Mouse (Mus musculus) retina, adult 2 months (tissue): ENCODE measurements at regions not wholly inside any gene's neighbourhood (a gene's known extent, or its start where the extent isn't known, plus 50 kb on each side); places are given as distances from the start of the nearest gene placed in this dataset.
"Not testable (repeated sequence)": the region's sequence is repeated elsewhere in the genome, so short reads cannot be mapped to it uniquely, and the experiment has no call there.

Source experiments
- DNase-seq: peaks from one replicate; pipeline ENCODE4 v3.0.0-alpha.2; 2012; ENCODE audit warnings: low read depth, low spot score

DNA sequence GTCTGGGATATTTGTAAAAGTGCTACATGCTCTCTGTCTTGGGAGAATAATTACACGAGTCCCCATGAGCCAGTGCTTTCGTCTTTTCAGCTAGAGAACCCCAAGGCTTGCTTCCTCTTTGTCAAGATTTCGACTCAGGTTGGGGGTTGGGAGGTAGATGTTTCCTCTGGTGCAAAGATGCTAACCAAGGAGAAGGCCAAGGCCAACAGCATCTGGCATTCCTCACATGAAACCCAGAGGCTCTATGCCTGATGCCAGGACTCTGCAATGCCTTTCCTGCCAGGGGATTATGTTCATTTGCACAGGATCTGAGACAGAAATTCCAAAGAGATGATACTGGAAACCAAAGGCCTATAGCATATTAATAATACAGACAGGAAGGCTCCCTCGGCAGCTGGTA lies 198.2 kb upstream of the Six2 start:
- DNase-seq, result no peak

DNA sequence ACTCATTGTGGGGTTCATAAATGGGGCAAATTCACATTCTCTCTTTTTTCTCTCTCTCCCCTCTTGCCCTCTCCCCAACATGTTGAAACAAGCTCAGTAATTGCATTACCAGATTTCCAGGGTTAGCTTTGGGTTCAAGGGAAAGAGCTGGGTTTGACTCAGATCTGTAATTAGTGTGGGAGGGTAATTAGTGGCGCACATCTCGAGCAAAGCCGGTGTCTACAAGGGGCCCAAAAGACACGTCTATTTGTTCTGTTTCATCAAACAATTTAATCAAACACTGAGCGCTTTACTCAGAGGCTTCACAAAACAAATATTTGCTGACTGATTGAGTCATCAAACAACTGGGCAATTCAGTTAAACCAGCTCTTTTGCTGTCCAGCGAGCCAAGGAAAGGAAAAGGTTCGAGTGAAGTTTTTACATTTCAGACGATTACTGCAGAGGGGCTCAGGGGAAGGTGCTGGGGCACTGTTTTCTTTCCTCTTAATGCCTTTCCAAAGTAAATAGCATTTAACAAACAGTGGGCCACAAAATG lies 193.6 kb upstream of the Six2 start:
- no peak for DNase-seq

DNA sequence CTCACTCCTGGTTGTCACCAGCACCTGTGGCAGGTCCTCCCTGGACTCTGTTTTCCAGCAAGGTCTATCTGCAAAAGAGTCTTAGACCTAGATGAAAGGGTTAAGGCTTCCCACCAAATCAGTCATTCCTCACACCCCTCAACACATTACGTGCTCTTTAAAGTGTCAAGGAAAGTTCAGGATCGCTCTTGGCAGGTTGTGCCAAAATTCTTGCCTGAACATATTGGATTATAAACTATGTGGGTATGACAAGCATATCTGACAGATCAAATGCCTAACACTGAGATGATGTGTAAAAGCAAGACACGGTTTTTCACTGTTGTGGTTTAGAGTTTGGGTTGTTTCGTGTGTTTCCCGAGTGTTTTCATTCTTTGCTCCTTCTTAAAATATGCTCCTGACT lies 193.0 kb upstream of the Six2 start:
- DNase-seq, result no peak

DNA sequence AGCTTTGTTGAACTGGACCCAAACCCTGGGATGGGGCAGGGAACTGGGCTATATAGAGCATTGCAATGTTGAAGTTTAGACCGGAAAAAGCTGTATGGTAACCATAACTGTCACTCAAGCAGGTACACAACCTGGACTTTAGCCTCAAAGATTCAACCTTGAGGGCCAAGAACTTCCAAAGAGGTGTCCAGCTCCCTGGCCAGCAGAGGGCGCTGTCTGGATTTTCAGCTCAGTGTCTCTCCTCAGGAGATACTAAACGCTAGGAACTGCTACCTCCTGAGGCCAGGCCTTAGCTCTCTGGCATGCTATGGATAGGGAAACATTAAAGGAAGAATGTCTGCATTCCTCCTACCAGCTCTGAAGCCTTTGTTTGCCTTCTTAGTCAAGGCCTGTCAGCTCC lies 189.4 kb upstream of the Six2 start:
- no peak for DNase-seq

DNA sequence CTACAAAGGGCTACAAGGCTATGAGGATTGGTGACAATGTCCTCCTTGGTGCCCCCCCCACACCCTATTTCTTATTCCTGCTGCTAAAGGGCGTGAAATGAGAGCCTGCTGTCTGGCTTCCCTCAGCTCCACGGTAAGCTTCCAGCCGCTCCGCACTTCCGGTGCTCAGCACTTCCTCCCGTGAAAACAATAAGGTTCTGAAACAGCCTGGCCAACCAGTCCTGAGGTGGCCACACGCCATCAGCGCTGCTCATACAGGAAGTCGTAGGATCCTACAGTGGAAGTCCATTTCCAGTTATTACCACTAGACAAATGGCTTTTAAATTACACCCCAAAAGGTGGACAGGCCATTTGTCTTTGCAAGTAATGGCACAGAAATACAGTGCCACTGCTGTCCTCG lies 188.8 kb upstream of the Six2 start:
- no peak for DNase-seq

DNA sequence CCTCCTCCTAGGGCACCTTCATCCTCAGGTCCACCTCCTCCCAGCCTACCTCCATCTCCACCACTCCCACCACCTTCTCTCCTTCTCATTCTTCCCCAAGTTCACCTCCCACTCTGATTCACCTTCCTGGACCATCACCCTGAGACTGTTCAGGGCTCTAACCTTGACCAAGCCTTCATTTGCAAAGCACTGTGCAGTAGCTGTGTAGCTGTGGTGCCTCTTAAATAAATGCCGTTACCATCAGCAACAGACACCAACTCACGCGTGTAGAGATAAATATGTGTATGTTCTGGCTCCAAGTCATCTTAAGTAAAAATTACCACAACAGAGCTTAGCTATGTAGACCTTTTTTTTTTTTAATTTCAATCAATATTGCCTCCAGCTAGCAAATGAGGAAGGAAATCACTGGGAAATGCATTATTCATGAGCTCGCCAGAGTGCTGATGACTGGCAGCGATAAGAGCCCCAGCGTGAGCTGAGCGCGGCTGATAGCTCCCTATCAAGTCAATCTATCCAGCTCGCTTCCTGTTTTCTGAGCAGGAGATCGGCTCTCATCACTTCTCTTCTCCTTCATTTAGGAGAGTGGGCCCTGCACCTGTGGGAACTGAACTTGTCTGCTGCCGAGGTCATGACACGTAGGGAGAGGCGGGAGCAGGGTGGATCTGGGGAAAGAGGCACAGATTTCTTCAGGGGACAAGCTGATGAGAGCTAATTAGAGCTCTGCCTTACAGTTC lies 185.9 kb upstream of the Six2 start:
- no peak for DNase-seq

- DNase-seq, result no peak
Observed at GRCm38 (mm10) chr17:85872903-85873413, 184.9 kb upstream of the Six2 start.

GRCm38 (mm10) chr17:85870406-85870805 lies 182.3 kb upstream of the Six2 start:
- DNase-seq, result no peak

- DNase-seq, result no peak
Observed at GRCm38 (mm10) chr17:85869179-85869578, 181.1 kb upstream of the Six2 start.

- DNase-seq, result no peak
Observed at GRCm38 (mm10) chr17:85867945-85868616, 180.0 kb upstream of the Six2 start.

GRCm38 (mm10) chr17:85866581-85866980 lies 178.5 kb upstream of the Six2 start:
- DNase-seq, result no peak

- no peak for DNase-seq
Observed at GRCm38 (mm10) chr17:85865940-85866339, 177.9 kb upstream of the Six2 start.

DNA sequence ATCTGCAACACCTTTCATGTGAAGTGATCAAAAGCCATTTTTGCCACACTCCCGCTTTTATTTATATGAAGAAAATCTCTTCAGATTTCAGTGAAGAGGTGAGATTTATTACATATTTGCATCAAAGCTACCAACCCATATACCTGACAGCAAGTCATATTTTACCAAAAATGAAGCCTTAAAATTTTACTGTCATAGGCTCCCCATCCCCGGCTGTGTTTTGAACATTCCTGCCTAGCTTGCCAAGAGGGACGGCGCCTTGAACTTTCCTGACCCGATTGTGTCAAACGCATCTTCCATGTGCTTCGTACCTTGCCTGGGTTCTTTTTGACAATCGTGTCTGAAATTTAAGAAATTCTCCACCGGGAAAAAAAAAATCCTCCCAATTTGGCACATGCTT lies 173.3 kb upstream of the Six2 start:
- DNase-seq, result no peak

GRCm38 (mm10) chr17:85860797-85861196 lies 172.7 kb upstream of the Six2 start:
- no peak for DNase-seq

DNA sequence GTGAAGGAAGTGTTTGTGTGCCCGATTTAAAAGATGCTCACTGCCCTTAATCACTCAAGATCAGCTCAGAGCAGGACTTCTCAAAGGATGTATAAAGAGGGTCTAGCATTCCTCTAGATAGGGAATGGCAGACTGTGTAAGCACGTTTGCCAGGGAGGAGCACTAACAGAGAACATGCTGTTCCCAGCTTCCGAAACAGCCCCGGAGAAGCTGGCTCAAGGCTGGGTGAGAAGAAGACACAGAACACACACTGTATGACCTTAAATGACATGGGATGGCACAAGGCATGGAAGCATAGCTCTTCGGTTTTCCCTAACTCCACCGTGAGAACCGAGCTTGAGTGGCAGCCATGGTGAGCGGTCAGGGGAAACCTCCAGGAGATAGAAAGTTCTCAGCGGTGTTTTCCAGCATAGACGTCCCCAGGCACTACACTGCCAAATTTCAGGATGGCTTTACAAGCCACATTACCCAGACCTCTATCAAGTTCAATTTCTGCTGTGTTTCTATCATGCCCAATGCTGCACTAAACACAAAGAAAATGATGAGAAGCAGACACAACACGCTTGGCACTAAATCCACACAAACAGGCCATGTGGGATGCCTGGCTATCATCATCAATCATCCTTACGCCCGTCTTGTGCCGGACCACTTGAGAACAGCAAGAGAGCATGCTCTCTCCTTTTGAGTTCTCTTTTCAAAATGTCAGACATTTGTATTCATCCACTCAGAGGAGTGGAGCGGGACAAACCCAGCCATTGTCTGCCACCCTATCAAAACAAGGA lies 172.0 kb upstream of the Six2 start:
- DNase-seq, result no peak

DNA sequence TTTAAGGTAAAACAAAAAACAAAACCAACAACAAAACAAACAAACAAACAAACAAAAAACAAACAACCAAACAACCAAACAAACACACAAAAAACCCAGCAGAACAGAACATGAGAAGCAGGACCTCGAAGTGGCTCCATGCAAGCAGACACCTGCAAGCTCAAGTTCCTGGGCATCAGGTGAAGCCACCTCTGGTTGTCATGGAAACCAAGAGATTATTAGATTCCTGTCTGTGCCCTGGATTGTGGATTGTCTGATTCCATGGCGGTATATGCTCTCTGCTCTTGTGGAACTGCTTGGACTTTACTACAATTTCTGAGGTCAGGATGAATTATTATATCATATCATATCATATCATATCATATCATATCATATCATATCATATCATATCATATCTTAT lies 170.4 kb upstream of the Six2 start:
- no peak for DNase-seq

DNA sequence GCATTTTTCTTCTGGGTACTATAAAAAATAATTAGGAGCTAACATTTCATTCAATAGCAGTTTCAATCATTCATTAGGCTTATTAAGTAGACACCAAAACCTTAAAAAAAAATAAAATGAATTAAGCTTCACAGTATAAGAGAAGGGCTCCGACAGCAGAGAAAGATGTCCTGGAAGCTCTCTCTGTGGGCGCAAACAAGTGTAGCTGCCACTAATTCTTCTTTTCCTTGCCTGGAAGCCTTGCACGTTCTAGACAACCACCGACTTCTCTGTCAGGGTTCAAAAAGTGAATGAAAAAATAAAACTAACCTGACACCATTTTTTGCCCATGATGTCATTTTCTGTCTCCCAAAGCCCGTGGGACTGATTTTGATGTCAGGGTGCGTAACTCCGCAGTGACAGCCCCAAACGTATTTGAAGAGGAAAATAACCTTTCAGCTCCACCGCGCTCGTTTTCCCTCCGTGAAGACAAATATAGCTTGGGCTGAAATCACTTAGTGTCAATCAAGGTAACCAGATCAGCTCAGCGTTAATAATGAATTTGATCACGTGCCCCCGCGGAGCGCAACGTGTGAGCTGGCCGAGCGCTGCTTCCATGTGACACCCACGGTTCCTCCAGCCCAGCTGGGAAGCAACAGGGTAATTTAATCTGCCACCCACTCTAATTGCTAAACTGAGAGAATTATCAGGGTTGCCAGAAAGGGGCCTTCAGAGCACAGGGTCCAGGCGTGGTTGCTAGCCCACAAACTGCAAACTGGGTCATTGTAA lies 169.8 kb upstream of the Six2 start:
- peak; percentile 45 for DNase-seq

DNA sequence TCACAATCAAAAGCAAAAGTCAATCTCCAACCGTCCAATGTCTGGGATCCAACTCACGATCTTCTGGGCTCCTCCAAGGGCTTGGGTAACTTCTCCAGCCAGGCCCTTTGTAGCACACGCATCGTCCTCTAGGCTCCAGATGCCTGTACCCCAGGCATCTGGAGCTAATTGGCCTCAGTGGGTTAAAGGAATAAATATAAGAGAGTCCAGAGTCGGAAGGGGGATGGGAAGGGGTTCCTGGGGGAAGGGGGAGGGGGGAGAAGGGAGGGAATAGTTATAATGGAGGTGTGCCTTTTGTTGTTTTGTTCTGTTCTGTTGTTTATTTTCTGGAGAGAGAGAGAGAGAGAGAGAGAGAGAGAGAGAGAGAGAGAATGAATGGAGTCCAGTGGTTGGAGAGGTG lies 168.8 kb upstream of the Six2 start:
- not testable (repeated sequence) for DNase-seq

GRCm38 (mm10) chr17:85853156-85853555 lies 165.1 kb upstream of the Six2 start:
- no peak for DNase-seq

DNA sequence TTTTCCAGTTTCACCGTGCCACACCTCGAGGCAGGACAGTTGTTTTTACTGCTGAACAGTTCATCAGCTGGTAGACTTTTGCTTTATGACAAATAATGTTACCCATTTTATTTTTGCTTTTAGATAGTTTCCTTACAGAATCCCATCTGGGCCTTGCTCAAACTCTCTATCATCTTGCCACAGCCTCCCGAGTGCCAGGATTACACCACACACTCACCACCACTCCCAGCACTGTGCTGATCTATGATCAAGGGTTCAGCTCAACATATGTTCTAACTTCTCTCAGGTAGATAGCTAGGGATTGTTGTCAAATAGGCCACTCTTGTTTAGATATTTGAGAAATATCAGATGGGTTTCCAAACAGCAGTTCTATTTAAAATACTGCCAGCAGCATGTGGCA lies 160.5 kb upstream of the Six2 start:
- DNase-seq, result no peak

DNA sequence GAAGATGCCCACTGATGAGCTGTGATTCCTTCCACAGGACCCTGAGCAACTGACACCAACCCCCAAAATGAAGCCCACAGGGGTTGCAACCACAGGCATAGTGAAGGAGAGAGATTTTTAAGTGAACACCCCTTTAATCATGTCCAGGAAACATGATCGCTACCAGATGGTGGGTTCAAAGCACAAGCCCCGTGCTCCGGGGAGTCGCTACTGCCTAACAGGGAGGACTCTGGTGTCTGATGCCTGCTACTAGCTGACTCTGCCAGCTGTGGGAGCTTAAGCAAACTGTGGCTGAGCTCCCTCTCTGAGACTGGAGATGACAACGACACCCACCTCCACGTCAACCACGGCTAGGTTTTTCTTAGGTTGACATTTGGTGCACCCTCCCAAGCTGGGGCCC lies 159.7 kb upstream of the Six2 start:
- no peak for DNase-seq
